Mouse (Mus musculus): ENCODE measurements around the gene Tnfsf12. TPM values are rescaled to one million over a fixed set of nuclear protein-coding genes. Genes with fewer than 3 reads are reported as not detected.
A peak's percentile ranks its signal among the peaks of the same experiment; 100 is the strongest.

The Tnfsf12 gene
- polyA plus RNA-seq, 1 experiment from 2014 or later, result 8.9 TPM

DNA sequence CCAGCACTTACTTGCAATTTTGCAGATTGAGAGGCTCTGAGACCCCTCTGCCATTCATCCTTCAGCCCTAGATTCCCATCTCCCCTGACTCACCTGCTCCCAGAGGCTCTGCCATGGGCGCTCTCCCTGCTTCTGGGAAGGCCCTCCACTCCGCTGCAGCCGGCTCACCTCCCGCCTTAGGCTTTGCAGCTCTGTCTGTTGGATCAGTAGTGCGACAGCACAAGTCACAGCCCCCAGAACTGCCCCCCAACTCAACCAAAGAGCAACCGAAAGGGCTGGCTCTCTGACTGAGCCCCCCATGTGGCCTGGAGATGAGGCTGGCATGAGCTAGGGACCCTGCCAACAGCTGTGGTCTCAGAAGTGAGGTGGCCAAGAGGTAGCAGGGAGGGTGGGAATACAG is 10.7 kb downstream of the Tnfsf12 start:
- H3K27me3 ChIP-seq, result no peaks in the 10 kb centered on the region
- ATAC-seq (ENCODE audit: borderline replicate concordance, extremely low read depth, low FRiP score, low TSS enrichment), result no peak
- H3K36me3 ChIP-seq, result peaks cover 4% of the 10 kb centered on the region; the same call in 1 of the 2 replicates
- 82% methylated on average over 6 of the region's 6 CpGs for WGBS
- peaks cover 52% of the 10 kb centered on the region for H3K4me1 ChIP-seq
- H3K9me3 ChIP-seq, result no peaks in the 10 kb centered on the region
- H3K9ac ChIP-seq, result no peak overlapping the region
- peak overlapping the region; percentile 93 for H3K27ac ChIP-seq
- H3K4me3 ChIP-seq, result no peak overlapping the region
- no peak overlapping the region for H3K4me2 ChIP-seq

DNA sequence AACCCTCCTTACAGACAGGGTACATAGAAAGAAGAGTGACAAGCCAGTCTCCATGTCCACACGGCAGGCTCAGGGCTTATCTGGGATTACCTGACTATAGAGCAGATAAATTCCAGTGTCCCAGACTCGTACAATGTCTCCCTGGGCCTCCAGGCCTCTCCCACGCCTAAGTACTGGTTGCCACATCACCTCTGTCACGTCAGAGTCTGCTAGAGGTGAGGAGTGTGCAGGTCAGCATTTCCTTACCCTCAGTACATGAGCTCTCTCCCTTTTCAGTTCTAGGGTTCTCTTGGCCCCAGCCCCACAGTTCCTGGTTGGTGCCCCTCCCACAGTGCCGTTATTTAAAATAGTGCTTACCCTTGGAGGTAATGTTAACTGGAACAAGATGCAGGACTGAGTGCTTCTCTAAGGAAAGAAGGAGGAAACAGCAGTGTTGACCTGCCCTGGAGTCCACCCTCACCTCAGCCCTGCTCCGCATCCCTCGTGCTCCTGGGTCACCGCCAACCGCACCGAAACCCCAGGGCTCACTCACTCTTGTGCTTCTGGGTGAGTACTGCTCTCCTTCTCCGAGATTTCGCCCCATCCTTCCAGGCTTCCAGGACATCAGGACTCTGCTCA is 11.4 kb downstream of the Tnfsf12 start:
- no peak overlapping the region for H3K27ac ChIP-seq
- no peak overlapping the region for H3K9ac ChIP-seq
- no peak for ATAC-seq (ENCODE audit: borderline replicate concordance, extremely low read depth, low FRiP score, low TSS enrichment)
- H3K4me2 ChIP-seq, result no peak overlapping the region
- H3K4me1 ChIP-seq, result peaks cover 56% of the 10 kb centered on the region
- H3K9me3 ChIP-seq, result no peaks in the 10 kb centered on the region
- no peaks in the 10 kb centered on the region for H3K27me3 ChIP-seq
- 80% methylated on average over 12 of the region's 12 CpGs for WGBS
- H3K36me3 ChIP-seq, result peaks cover 8% of the 10 kb centered on the region
- no peak overlapping the region for H3K4me3 ChIP-seq

DNA sequence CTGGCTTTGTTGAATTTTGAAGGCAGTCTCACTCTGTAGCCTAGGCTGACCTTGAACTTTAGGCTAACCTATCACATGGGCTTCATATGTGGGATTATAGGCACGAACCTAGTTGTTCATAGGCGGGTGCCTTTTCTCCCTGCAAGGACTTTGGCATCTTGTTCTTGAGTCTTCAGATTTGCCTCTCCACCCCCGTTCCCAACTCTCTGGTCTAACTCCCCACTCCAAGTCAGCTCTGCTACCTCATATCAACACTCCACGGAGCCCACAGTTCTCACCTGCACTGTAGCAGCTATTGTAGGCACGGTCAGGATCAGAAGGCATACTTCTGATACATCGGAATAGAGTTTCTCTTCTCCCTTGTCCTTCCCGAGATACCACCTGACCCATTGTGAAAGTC is 12.1 kb downstream of the Tnfsf12 start:
- H3K9me3 ChIP-seq, result no peaks in the 10 kb centered on the region
- peaks cover 15% of the 10 kb centered on the region for H3K36me3 ChIP-seq
- ATAC-seq (ENCODE audit: borderline replicate concordance, extremely low read depth, low FRiP score, low TSS enrichment), result no peak
- peak overlapping the region; percentile 43; the same call in 1 of the 2 replicates for H3K9ac ChIP-seq
- 66% methylated on average over 7 of the region's 7 CpGs for WGBS
- no peaks in the 10 kb centered on the region for H3K27me3 ChIP-seq
- peak overlapping the region; percentile 88; the same call in 1 of the 2 replicates for H3K4me2 ChIP-seq
- peaks cover 57% of the 10 kb centered on the region for H3K4me1 ChIP-seq
- H3K27ac ChIP-seq, result peak overlapping the region; percentile 96
- no peak overlapping the region for H3K4me3 ChIP-seq

DNA sequence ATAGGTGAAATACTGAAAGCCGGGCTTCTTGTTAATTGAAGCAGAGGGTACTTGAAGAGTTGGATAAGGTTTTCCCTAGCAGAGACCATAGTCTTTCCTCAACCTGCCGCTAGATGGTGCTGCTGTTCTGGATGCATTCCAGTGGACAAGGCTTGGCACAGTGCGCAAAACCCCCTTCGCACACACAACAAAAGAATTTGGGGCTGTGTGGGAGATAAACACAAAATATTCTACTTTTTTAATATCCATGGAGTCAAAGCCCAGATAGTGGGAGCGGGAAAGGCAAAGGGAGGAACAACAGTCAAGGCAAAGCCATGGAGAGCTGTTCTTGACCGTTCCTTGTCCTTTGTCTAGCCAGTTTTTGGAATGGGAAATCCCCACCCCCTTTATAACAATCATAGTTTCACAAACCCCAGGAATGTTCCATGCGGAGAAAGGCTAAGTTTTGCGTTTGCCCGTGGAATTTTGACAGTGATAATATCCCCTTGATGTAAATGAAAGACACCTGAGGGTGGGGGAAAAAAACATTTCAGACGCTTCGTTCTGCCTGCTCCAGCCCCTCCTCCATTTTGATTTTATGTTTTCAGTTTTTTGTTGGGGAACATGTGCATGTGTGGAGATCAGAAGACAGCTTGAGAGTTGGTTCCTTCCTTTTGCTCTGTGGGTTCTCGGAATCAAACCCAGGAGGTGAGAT is 12.7 kb downstream of the Tnfsf12 start:
- Histone ChIP-seq H3K4me1 (peaks cover 57% of the 10 kb centered on the region), H3K27ac (peak overlapping the region; percentile 96), H3K27me3 (no peaks in the 10 kb centered on the region), H3K4me3 (peak overlapping the region; percentile 90), H3K36me3 (peaks cover 20% of the 10 kb centered on the region), H3K9ac (peak overlapping the region; percentile 43), H3K4me2 (peak overlapping the region; percentile 88), H3K9me3 (no peaks in the 10 kb centered on the region)
- WGBS, result 9% methylated on average over 12 of the region's 12 CpGs
- peak; percentile 37; the same call in 1 of the 2 replicates for ATAC-seq (ENCODE audit: borderline replicate concordance, extremely low read depth, low FRiP score, low TSS enrichment)

DNA sequence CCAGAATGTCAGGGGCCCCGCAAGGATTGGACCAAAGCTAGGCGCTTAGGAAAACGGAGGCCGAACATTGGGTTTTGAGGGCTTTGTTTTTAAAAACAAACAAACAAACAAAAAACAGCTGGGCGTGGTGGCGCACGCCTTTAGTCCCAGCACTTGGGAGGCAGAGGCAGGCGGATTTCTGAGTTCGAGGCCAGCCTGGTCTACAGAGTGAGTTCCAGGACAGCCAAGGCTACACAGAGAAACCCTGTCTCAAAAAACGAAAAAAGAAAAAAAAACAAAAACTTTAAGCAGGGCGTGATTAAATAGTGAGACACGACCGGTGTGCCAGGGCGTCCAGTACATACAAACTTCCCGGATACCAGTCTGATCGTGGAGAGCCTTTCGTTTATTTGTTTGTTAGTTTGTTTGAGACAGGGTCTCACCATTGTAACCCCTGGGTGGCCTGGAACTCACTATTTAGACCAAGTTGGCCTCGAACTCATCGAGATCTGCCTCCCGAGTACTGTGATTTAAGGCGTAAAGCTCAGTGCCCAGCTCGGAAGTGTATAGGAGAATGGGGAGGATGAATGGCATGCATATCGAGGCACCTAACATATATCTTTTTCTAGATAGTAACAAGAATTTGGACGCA is 13.3 kb downstream of the Tnfsf12 start:
- peak; percentile 1; the same call in 1 of the 2 replicates for ATAC-seq (ENCODE audit: borderline replicate concordance, extremely low read depth, low FRiP score, low TSS enrichment)
- H3K27me3 ChIP-seq, result no peaks in the 10 kb centered on the region
- no peaks in the 10 kb centered on the region for H3K9me3 ChIP-seq
- peaks cover 27% of the 10 kb centered on the region for H3K36me3 ChIP-seq
- H3K9ac ChIP-seq, result peak overlapping the region; percentile 85
- 17% methylated on average over 24 of the region's 24 CpGs for WGBS
- peak overlapping the region; percentile 88 for H3K4me2 ChIP-seq
- H3K4me3 ChIP-seq, result peak overlapping the region; percentile 90
- peak overlapping the region; percentile 96 for H3K27ac ChIP-seq
- peaks cover 57% of the 10 kb centered on the region for H3K4me1 ChIP-seq

DNA sequence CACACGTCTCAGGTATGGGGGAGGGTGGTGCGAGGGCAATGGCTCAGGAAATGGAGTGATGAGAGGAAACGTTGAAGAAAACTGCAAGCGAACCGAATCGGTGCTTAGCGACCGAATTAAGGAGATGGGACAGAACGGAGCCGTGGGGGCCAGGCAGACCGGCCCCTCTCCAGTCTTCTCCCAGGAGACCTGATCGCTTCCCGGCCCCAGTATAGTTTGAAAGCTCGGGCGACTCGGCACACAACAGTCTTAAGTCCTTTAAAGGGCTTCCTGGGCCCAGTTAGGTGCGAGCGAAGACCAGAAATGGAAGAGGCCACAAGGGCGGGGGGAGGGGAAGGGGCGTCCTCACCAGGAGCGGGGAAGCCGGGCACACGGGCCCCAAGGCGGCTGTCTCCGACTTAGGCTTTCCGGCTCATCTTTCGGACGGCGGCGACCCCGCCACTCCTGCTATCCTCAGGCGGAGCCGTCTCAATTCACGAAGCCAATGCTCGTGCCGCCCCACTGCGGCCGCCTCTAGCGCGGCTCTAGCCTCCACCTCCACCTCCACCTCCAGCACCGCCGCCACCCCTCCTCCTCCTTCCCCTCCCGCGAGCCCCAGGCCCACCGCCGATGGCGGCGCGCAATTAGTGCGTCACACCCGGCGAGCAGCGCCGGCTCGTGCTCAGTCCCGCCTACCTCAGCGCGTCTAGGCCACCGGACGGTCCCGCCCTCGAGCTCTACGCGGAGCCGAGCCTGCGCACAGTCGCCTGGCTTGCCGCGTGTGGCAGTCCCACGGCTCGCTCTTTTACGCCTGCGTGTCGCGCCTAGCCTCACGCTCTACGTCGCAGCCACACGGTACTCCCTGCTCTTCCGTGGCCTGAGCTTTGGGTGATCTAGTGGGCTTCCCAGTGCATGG is 14.1 kb downstream of the Tnfsf12 start, which contains the start of gene Senp3:
Senp3 (minus strand) TSS at position 771 of the 895 bp plus-strand sequence.
- WGBS, result under 1% methylated on average over 80 of the region's 80 CpGs

DNA sequence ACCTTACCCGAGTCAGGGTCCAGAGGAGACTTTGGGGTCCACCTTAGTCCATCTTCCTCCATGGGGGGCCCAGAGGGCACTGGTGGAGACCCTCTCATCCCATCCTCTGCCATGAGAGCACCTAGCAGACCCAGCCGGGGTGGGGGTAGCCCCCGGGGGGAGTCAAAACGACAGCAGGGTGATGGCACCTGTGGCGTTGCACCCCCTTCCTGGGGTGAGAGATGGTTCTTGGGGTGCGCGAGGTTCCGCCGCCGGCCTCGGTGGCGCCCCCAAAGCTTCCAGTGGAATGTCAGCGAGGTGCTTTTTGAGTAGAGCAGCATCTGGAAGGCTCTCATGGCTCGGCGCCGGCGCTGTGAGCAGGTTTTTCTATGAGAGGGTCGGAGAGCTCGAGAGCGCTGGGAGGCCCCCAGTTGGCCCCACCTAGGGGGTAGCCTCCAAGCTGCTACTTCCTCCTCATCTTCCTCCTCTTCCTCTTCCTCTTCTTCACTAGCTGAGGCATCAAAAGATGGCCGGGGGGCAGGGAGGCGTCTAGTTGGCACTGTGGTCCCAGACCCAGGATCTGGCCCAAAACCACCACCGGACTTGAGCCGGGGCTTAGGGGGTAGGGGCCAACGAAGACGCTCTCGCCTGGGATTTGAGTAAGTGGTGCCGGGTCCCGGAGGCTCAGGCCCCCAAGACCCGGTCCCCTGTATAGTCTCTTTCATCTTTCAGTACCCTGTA is 15.4 kb downstream of the Tnfsf12 start:
- 84% methylated on average over 30 of the region's 30 CpGs for WGBS
- Histone ChIP-seq H3K4me2 (peak overlapping the region; percentile 88), H3K27me3 (no peaks in the 10 kb centered on the region), H3K36me3 (peaks cover 47% of the 10 kb centered on the region), H3K9ac (0 out of 2 replicates have a peak overlapping the region, but pooled peaks have one; percentile 85), H3K4me1 (peaks cover 38% of the 10 kb centered on the region), H3K27ac (no peak overlapping the region; the same call in 1 of the 2 replicates), H3K9me3 (no peaks in the 10 kb centered on the region), H3K4me3 (peak overlapping the region; percentile 90)
- ATAC-seq (ENCODE audit: borderline replicate concordance, extremely low read depth, low FRiP score, low TSS enrichment), result no peak

More for the DNA sequence above, 14.1 kb downstream of the Tnfsf12 start, which contains the start of gene Senp3:
- no peaks in the 10 kb centered on the region for H3K9me3 ChIP-seq
- H3K27me3 ChIP-seq, result no peaks in the 10 kb centered on the region
- H3K27ac ChIP-seq, result peak within 1 kb of the TSS; percentile 96
- H3K4me2 ChIP-seq, result peak within 1 kb of the TSS; percentile 88
- peak within 1 kb of the TSS; percentile 90 for H3K4me3 ChIP-seq
- H3K4me1 ChIP-seq, result peaks cover 51% of the 10 kb centered on the region
- H3K36me3 ChIP-seq, result peaks cover 35% of the 10 kb centered on the region
- peak; percentile 91 for ATAC-seq (ENCODE audit: borderline replicate concordance, extremely low read depth, low FRiP score, low TSS enrichment)
- H3K9ac ChIP-seq, result peak within 1 kb of the TSS; percentile 85

DNA sequence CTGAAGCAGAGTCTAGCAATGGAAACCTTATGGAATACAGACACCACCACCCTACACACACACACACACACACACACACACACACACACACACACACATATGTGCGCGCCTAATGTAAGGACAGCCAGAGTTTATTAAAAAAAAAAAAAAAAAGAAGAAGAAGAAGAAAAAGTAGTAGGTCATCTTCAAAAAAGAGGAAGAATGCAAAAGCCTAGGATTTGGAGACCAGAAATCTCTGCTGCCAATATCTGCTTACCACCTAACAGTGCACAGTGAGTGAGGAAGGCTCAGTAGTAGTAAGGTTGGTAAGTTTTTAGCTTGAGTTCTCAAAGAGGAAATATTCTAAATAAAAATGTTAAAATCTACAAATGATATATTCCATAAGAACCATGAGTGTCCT is 16.5 kb downstream of the Tnfsf12 start:
- Histone ChIP-seq H3K27me3 (no peaks in the 10 kb centered on the region), H3K36me3 (peaks cover 59% of the 10 kb centered on the region), H3K4me1 (peaks cover 32% of the 10 kb centered on the region), H3K9ac (no peak overlapping the region), H3K9me3 (no peaks in the 10 kb centered on the region), H3K4me3 (no peak overlapping the region), H3K4me2 (no peak overlapping the region), H3K27ac (no peak overlapping the region)
- ATAC-seq (ENCODE audit: borderline replicate concordance, extremely low read depth, low FRiP score, low TSS enrichment), result no peak
- WGBS, result 92% methylated on average over 2 of the region's 2 CpGs

DNA sequence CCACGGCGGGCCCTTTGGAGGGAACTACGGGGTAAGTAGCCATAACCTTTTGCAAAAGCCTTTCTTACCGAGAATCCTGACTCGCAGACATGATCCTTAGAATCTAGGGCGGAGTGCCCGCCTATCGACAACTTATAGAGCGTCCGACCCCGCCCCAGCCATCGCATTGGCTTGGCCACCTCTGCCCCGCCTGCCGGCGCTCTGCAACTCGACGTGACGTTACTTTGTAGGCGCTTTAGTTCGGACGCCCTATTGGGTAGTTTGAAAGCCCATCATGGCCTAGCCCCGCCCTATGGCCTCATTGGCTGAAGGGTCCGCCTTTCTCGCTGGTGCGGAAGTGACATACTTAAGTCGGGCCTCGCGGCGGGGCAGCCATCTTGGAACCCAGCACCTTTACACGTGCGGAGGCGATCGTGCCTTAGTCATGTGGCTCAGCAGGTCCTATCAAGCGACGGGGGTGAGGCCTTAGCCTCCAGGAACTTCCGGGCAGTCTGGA is 23.4 kb downstream of the Tnfsf12 start, which contains the start of gene Eif4a1:
Eif4a1 (minus strand) TSS at position 213 of the 496 bp plus-strand sequence.
- peak; percentile 98 for ATAC-seq (ENCODE audit: borderline replicate concordance, extremely low read depth, low FRiP score, low TSS enrichment)
- H3K4me3 ChIP-seq, result peak within 1 kb of the TSS; percentile 95
- peaks cover 28% of the 10 kb centered on the region for H3K4me1 ChIP-seq
- under 1% methylated on average over 36 of the region's 36 CpGs for WGBS
- peak within 1 kb of the TSS; percentile 85 for H3K4me2 ChIP-seq
- H3K27ac ChIP-seq, result peak within 1 kb of the TSS; percentile 95
- no peaks in the 10 kb centered on the region for H3K27me3 ChIP-seq
- peaks cover 73% of the 10 kb centered on the region for H3K36me3 ChIP-seq
- peak within 1 kb of the TSS; percentile 99 for H3K9ac ChIP-seq
- no peaks in the 10 kb centered on the region for H3K9me3 ChIP-seq

DNA sequence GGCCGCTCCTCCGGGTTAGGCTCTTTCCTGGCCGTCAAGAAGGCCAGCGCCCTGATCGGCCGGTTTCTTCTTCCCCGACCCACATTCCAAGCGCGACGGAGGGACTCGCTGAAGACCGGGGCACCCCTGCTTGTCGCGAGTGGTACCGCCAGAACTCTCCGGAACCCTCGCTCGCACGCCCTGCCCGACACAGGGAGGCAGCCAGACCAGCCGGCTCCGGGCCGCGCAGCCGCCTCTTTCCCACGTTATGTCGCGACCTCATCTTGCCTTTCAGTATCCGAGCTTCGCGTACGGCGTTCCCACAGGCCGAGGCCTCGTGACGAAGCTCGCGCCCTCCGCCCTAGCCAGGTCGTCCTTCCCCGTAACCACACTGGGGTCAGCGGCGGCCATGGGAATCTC is 23.9 kb downstream of the Tnfsf12 start:
- H3K27ac ChIP-seq, result peak overlapping the region; percentile 95
- H3K9me3 ChIP-seq, result no peaks in the 10 kb centered on the region
- H3K27me3 ChIP-seq, result no peaks in the 10 kb centered on the region
- H3K36me3 ChIP-seq, result peaks cover 71% of the 10 kb centered on the region
- H3K4me3 ChIP-seq, result peak overlapping the region; percentile 95
- H3K9ac ChIP-seq, result peak overlapping the region; percentile 99
- H3K4me2 ChIP-seq, result peak overlapping the region; percentile 85
- under 1% methylated on average over 42 of the region's 43 CpGs for WGBS
- ATAC-seq (ENCODE audit: borderline replicate concordance, extremely low read depth, low FRiP score, low TSS enrichment), result no peak; the same call in 1 of the 2 replicates
- peaks cover 28% of the 10 kb centered on the region for H3K4me1 ChIP-seq

Data from lung, embryonic 15.5 days (tissue).